Mouse (Mus musculus) thymus, postnatal 14 days (tissue): ENCODE results near the gene Kcnj6.

Experiments used
- DNase-seq: peaks from one replicate; pipeline ENCODE4 v3.0.0; 2021

Gene Kcnj6

GRCm38 (mm10) chr16:94760732-94761131 lies 236.8 kb downstream of the Kcnj6 start:
- no peak for DNase-seq

- DNase-seq, result no peak
These were observed 237.7 kb downstream of the Kcnj6 start for GRCm38 (mm10) chr16:94759761-94760160.

GRCm38 (mm10) chr16:94758606-94759005 lies 238.9 kb downstream of the Kcnj6 start:
- no peak for DNase-seq

GRCm38 (mm10) chr16:94756352-94756751 lies 241.1 kb downstream of the Kcnj6 start:
- no peak for DNase-seq

- no peak for DNase-seq
These were observed 244.0 kb downstream of the Kcnj6 start for GRCm38 (mm10) chr16:94753453-94753852.

DNA sequence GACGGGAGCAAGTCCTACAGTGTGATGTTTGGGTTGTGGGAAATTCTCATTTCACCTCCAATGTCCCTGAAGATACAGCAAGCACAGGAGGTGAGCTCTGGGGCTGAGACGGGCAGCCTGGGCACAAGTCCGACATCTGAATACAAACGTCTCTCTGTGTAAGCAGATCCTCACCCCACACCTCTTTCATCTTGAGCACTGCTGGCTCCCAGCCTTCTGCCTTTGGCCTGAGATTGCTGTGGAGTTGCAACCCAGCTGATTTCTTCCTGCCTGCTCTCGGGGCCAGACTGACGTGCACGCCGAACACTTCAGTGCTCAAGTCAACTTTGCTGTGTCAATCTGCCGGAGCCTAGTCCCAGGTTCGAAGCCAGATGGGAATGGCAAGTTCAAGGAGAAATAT lies 244.7 kb downstream of the Kcnj6 start:
- no peak for DNase-seq

DNA sequence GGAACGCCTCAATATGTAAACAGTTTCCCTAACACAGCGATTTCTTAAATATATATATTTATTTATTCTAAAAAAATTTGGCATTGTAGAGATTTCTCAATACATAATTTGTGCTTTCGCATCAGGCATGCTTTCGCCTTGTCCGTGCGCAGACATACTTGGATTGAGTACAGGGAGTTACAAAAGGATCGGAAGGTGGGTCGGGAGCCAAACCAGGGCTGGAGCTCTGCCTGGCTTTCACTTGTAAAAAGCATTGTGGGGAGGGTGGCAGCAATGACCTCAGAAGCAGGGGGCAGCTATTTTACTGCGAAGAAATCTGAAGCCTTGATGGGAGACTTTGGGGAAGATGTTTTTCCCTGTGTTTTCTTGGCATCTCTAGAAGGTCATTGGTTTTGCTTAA lies 252.5 kb downstream of the Kcnj6 start:
- no peak for DNase-seq

DNA sequence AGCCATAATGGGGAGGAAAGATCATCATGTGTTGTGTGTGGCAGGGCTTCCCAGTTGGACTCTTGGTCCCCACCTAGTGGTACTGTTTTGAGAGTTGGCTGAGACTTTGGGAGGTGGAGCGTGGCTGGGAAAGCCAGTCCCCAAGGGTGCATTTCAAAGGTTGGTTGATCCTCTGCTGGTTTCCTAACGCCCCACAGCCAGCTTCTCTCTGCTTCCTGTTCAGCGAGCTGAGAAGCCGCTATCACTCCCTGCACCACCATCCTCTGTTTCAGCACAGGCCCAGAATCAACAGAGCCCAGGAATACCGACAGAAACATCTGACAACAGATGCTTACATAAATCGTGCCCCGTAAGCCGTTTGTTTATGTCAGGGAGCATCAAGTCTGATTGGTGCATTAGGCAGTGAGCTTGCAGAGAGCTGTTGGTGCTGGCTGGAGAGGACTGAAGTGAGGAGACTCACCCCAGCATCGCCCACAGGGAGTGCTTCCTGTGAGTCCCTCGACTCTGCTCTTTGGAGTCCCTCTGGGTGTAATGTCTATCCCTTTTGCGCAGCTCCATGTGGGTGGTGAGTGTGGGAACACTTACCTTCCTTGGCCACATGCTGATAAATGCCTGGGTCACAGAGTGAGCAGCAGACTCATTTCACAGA lies 253.5 kb downstream of the Kcnj6 start:
- peak; percentile 22 for DNase-seq

- no peak for DNase-seq
These were observed 260.2 kb downstream of the Kcnj6 start for GRCm38 (mm10) chr16:94737359-94737687.

DNA sequence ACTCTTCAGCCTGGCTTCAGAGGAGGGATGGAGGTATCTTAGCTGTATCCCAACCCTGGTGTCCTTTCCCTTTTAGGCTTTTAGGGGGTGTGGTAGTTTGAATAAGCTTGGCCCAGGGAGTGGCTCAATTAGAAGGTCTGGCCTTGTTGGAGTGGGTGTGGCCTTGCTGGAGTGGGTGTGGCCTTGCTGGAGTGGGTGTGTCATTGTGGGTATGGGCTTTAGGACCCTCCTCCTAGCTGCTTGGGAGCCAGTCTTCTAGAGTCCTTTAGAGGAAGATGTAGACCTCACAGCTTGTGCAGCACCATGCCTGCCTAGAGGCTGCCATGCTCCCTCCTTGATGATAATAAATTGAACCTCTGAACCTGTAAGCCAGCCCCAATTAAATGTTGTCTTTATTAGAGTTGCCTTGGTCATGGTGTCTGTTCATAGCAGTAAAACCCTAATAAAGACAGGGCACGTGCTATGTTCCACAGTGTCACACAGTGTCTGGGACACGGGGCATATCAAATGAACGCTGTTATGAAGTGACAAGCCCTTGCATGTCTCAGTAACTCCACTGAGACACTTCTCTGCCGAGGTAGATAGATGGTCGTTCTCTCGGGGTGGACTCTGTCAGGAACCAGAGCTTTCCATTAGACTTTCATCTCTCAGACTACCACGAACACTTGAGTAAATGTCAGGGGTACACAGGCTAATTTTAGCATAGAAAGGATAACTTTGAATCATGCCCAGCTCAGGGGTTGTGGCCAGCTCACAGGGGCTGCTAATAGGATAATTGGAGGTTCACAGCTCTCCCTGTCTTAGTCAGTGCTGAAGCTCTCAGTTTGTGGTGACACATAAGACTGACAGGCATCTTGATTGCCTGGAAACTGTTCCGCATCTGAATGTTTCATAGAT lies 260.8 kb downstream of the Kcnj6 start:
- no peak for DNase-seq

DNA sequence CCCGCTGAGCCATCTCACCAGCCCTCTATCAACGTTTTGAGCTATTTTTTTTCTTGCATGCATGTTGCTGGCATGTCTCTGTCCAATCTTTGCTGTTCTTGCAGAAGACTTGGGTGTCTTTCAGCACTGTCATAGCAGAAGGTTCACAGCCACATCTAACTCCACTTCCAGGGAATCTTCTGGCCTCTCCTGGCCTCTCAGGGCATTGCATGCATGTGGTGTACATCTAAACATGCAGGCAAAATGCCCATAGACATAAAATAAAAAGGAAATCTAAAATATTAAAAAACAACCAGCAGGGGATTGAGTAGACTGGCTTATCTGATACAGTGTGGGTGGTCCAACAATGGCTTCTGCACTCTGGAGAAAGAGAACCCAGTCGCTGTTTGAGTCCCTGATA lies 262.0 kb downstream of the Kcnj6 start:
- no peak for DNase-seq

GRCm38 (mm10) chr16:94731027-94731426 lies 266.5 kb downstream of the Kcnj6 start:
- no peak for DNase-seq

- no peak for DNase-seq
These were observed 268.3 kb downstream of the Kcnj6 start for GRCm38 (mm10) chr16:94729236-94729635.

GRCm38 (mm10) chr16:94724747-94725211 lies 272.7 kb downstream of the Kcnj6 start:
- DNase-seq, result peak; percentile 39

- peak; percentile 81 for DNase-seq
These were observed 273.4 kb downstream of the Kcnj6 start for GRCm38 (mm10) chr16:94724061-94724596.

- peak; percentile 12 for DNase-seq
These were observed 274.6 kb downstream of the Kcnj6 start for GRCm38 (mm10) chr16:94722936-94723335.

DNA sequence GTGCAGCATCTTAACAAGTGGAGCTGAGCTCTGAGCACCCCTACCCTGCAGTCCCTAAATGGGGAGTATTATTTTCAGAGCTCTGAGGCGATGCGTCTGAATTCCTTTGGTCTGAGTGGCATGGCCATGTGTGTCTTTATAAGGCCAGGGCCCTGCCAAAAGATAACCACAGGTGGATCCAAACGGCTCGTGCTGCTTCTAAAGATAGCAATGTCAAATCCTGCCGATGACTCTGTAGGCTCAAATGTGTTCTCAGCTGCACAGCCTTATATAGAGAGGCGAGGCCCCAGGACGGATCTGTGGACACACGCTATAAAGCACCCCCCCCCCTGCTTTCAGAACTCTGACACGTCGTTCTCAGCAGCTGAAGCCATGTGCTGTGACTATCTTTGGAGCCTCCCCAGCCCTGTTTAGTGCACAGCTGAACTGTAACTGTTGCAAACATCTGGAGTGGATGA lies 275.9 kb downstream of the Kcnj6 start:
- DNase-seq, result no peak

GRCm38 (mm10) chr16:94720476-94721153 lies 276.9 kb downstream of the Kcnj6 start:
- DNase-seq, result no peak

GRCm38 (mm10) chr16:94719488-94719887 lies 278.0 kb downstream of the Kcnj6 start:
- no peak for DNase-seq

GRCm38 (mm10) chr16:94718919-94719318 lies 278.6 kb downstream of the Kcnj6 start:
- DNase-seq, result no peak

DNA sequence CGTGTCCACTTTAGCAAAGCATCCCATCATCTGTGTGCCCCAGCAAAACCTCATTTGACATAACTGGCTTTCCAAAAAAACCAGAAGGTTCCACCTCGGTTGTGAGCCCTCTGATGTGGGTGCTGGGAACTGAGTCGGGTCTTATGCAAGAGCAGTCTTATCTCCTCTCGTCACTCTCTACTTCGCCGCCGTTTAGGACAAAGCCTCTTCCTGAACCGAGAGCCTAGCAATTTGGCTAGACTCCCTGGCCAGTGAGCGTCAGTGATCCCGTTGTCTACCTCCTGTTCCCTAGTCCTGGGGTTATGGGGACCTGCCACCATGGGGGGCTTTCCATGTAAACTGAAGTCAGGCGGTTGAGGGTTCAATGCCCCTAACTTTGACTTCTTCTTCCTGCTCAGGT lies 280.4 kb downstream of the Kcnj6 start:
- no peak for DNase-seq

DNA sequence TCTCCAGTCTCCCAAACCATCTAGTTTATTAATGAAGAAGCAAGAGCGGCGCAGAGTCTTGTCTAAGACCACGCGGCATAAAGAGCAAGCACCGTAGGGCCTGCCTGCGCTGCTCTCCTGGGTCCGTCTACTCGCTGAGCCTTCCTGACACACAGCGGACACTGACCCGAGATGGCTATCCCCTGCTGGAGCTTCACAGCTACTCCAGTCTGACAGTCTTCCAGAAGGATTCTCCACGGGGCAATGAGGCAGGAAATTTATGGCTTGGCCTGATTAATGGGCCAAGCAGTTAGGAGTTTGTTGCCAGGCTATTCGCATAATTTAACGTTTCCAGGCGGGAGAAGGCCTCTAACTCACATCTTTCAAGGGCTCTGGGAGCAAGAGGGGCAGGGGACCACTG lies 283.0 kb downstream of the Kcnj6 start:
- no peak for DNase-seq

GRCm38 (mm10) chr16:94713480-94714094 lies 283.9 kb downstream of the Kcnj6 start:
- peak; percentile 86 for DNase-seq
